Mouse (Mus musculus) G1E (cell line): ENCODE measurements at regions not wholly inside any gene's neighbourhood (a gene's known extent, or its start where the extent isn't known, plus 50 kb on each side); places are given as distances from the start of the nearest gene placed in this dataset.
"Not testable (repeated sequence)": the region's sequence is repeated elsewhere in the genome, so short reads cannot be mapped to it uniquely, and the experiment has no call there.

ENCODE experiments used
- CTCF ChIP-seq: IDR thresholded peaks from 2 replicates; pipeline ENCODE4 v1.5.1; 2012; ENCODE audit warnings: low read depth, low read length, inconsistent platforms, mixed read lengths
- GATA1 ChIP-seq: IDR thresholded peaks from 2 replicates; pipeline ENCODE4 v1.6.1; 2012; ENCODE audit warnings: borderline replicate concordance, low read length, inconsistent platforms, mixed read lengths
- POLR2AphosphoS5 ChIP-seq: IDR thresholded peaks from 2 replicates; pipeline ENCODE4 v1.6.1; 2012; ENCODE audit warnings: low read depth, low read length, inconsistent platforms; ENCODE audit not compliant: insufficient replicate concordance
- TAL1 ChIP-seq: conservative IDR thresholded peaks from 2 replicates; pipeline ENCODE4 v1.6.1; 2012; ENCODE audit warnings: low read depth, low read length, inconsistent platforms, mixed read lengths

DNA sequence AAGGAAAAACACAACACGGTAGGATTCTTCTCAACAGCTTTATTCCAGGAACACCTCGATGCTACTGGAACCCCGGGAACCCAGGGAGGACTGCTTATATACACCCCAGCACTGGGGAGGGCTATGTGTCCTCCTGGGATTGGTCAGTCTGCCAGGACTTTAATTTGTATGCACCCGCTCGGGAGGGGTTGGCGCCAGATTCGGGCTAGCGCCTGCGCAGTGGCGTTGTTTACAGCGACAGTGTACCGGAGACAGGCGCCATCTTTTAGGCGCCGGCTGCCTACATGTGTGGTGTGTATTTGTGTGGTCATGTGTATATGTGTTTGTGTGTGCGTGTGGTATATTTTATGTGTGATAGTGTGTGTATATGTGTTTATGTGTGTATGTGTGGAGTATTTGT, 191.4 kb downstream of the Cdca7 start:
- TF ChIP-seq CTCF, TAL1, GATA1, POLR2AphosphoS5: not testable (repeated sequence)
